Mouse (Mus musculus) E14TG2a.4 (cell line): ENCODE measurements around the gene Cpsf7.

Experiments used
- H3K27me3 ChIP-seq: 2 replicates; pipeline ENCODE4 v1.6.1; 2014; ENCODE audit warnings: low read length, control low read depth; ENCODE audit not compliant: insufficient read depth
- H3K36me3 ChIP-seq: 2 replicates; pipeline ENCODE4 v1.6.1; 2014; ENCODE audit warnings: low read length, control low read depth; ENCODE audit not compliant: insufficient read depth
- H3K4me1 ChIP-seq: replicated peaks from 2 replicates; pipeline ENCODE4 v1.6.1; 2014; ENCODE audit warnings: low read depth, low read length, control low read depth
- H3K4me3 ChIP-seq: replicated peaks from 2 replicates; pipeline ENCODE4 v1.5.1; 2014; ENCODE audit warnings: mild to moderate bottlenecking, low read length
- H3K9me3 ChIP-seq: 2 replicates; pipeline ENCODE4 v1.6.1; 2014; ENCODE audit warnings: low read length, control low read depth
- CTCF ChIP-seq: conservative IDR thresholded peaks from 2 replicates; pipeline ENCODE4 v1.5.1; 2014; ENCODE audit warnings: low read length
- NANOG ChIP-seq: IDR thresholded peaks from 2 replicates; pipeline ENCODE4 v1.6.1; 2014; ENCODE audit warnings: borderline replicate concordance, low read length, mixed read lengths
- POU5F1 ChIP-seq: IDR thresholded peaks from 2 replicates; pipeline ENCODE4 v1.6.1; 2014; ENCODE audit warnings: low read length, borderline replicate concordance

Cpsf7 gene

DNA sequence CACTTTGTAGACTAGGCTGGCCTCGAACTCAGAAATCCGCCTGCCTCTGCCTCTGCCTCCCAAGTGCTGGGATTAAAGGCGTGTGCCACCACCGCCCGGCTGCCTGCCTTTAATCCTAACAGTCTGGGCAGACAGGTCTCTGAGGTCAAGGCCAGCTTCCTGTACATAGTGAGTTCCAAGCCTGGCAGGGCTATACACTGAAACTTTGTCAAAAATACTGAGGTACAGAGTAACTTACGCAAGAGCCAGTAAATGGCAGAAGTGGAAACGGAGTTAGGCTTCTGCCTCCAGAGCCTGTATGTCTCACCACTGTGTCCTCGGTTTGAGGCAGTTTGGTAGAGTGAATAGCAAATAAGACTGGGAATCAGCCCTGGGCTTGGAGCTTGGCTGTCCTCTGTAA is 62.2 kb downstream of the Cpsf7 start:
- Histone ChIP-seq H3K9me3 (no peaks in the 10 kb centered on the region), H3K4me3 (no peak overlapping the region), H3K4me1 (peaks cover 9% of the 10 kb centered on the region), H3K27me3 (no peaks in the 10 kb centered on the region), H3K36me3 (peaks cover 39% of the 10 kb centered on the region)
- TF ChIP-seq NANOG (no peak), CTCF (no peak), POU5F1 (no peak)

- H3K4me3 ChIP-seq = no peak overlapping the region
- no peaks in the 10 kb centered on the region for H3K27me3 ChIP-seq
- peaks cover 9% of the 10 kb centered on the region for H3K4me1 ChIP-seq
- no peaks in the 10 kb centered on the region for H3K9me3 ChIP-seq
- TF ChIP-seq CTCF = no peak
- no peak for TF ChIP-seq POU5F1
- peaks cover 56% of the 10 kb centered on the region for H3K36me3 ChIP-seq
These were observed 64.2 kb downstream of the Cpsf7 start for GRCm38 (mm10) chr19:10589127-10589857.

DNA sequence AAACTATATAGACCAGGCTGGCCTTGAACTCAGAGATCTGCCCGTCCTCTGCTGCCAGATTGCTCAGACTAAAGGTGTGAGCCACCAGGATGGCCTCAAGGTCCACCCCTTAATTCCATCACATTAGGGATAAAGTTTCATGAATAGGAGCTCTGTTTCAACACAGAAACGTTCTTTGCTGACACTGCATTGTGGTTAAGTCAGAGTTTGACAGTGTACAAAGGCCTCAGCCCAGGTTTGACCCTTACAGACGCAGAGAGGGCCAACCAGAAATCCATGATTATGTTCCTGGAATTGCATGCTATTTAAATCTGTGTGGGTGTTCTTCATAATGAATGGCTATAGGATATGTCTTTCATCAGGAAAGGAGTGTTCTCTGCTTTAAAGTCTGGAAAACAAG is 65.2 kb downstream of the Cpsf7 start:
- H3K4me1 ChIP-seq = peaks cover 9% of the 10 kb centered on the region
- TF ChIP-seq POU5F1 (no peak), NANOG (no peak), CTCF (no peak)
- no peaks in the 10 kb centered on the region for H3K27me3 ChIP-seq

DNA sequence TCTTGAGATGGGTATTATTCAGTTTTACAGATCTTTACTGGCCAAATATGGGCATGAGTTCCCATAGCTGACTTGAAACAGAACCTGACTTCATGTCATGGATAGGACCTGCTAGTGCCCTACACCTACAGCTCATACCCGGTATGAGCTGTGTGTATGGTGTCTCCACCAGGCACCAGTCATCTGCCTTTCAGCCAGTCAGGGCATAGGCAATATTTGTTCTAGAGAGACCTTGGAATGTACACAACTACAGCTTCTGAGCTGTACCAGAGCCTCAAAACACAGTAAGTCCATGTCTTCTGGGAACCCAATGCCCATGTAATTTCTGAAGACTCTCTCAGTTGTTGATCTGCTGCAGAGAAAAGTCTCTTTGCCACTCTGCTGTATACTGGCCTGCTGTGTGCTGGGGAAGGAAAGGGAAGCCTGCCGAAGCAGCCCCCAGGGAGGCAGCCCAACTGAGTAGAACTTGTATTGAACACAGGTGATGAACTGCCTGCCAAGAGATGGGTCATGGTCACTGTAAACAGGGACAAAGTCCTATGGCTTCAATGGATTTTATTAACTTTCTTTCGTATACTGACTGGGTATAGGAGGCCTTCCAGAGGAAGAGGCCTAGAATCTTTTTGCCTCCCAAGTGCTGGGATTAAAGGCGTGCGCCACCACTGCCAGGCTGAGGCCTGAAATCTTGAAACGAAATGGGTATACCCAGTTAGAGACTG is 66.8 kb downstream of the Cpsf7 start:
- TF ChIP-seq CTCF (no peak), POU5F1 (no peak), NANOG (no peak)
- Histone ChIP-seq H3K36me3 (peaks cover 81% of the 10 kb centered on the region), H3K9me3 (no peaks in the 10 kb centered on the region), H3K4me3 (no peak overlapping the region), H3K27me3 (no peaks in the 10 kb centered on the region), H3K4me1 (peaks cover 9% of the 10 kb centered on the region)

More for the DNA sequence above, 65.2 kb downstream of the Cpsf7 start:
- no peak overlapping the region for H3K4me3 ChIP-seq
- no peaks in the 10 kb centered on the region for H3K9me3 ChIP-seq
- peaks cover 66% of the 10 kb centered on the region for H3K36me3 ChIP-seq
